Mouse (Mus musculus) embryo, embryonic 10.5 days (tissue): ENCODE measurements around the gene Plek2.
A peak's percentile ranks its signal among the peaks of the same experiment; 100 is the strongest.

Experiments used
- DNase-seq: peaks from one replicate; pipeline ENCODE4 v3.0.0-alpha.2; 2015; ENCODE audit warnings: low spot score

The Plek2 gene

DNA sequence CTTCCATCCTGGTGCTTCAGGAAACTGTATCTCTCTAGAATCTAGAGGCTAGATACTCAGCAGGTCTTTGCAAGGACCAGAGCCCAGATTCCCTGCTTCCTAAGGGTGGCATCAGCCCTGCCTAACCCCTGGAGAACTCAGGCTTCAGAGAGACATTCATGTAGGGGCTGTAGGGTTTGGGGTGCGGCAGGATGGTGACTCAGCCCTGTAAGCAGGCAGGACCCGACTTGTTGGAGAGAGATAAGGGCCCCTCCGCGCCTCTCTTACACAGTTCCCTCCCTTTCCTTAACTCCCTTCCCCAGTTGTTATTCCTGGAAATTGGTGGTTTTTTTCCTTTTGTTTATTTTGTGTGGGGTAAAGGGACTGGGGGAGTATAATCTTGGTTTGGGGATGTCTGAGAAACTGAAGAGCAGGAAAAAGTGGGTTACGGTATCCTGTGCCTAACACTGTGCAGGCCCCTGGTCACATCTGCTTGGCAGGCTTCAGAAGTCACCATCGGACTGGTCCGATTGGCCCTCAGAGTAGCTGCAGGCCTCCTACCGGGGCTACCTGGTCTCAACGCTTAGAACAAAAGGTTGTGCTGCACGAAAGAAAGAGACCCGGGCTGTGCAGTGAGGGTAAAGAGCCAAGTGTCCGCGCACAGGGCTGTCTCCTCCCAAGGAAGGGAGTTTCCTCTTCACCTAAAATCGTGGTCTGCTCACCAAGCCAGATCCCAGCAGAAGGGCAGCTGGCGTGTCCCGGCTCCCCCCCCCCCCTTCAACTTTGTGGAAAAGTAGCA is 4.1 kb upstream of the Plek2 start:
- peak; percentile 24 for DNase-seq

DNA sequence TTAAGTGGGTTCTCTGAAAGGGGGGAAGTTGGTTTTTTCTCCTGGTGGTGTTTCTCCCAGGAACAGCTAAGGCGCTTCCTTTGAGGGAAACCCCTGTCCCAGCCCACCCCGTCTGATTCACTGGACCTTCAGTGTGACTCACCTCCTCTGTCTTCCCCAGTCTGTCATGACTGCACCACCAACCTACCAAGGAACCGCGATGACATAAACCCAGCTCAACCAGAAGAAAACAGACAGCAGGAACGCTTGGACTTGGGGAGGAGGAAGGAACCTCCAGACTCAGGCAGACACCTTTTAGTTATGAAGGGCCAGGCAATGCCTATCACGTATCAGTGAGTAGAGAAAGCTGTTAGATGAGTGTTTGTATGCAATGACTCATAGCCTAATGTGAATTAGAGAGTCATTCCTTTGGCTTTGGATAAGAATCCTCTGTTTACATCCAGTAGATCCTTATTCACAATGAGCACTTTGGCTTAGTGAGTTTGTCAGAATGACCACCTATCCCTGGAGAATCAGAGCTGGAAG is 1.4 kb upstream of the Plek2 start:
- no peak for DNase-seq

GRCm38 (mm10) chr12:78904499-78904898 is 2.3 kb downstream of the Plek2 start:
- DNase-seq = no peak

DNA sequence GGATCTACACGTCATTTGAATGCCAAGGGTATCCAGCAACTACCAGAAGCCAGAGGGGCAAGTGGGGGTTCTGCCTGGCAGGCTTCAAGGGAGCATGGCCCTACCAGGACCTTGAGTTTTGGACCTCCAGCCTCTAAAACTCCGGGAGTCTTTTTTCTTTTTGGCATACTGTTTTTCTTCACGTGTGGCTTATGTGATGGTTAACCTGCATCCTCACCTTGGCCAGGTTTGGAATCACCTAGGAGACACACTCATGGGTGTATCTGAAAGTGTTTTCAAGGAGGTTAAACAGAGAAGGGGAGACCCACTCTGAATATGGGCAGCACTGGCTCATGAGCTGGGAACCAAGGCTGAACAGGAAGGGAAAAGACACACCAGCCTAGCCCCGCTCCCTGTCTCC is 3.5 kb downstream of the Plek2 start:
- no peak for DNase-seq

- DNase-seq = no peak
Measured at GRCm38 (mm10) chr12:78901467-78901866, 5.3 kb downstream of the Plek2 start.

GRCm38 (mm10) chr12:78897861-78898260 is 8.9 kb downstream of the Plek2 start:
- no peak for DNase-seq

DNA sequence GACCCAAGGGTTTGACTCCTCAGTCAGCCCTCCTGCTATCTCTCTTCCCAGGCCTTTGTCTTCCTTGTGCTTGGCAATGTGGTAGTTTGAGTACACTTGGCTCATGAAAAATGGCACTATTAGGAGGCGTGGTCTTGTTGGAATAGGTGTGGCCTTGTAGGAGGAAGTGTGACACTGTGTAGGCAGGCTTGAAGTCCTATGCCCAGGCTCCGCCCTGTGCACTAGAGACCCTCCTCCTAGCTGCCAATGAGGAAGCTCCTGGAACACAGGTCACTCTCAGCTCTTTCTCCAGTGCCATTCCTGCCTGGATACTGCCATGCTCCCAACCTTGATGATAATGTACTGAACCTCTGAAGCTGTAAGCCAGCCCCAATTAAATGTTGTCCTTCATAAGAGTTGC is 15.6 kb downstream of the Plek2 start:
- no peak for DNase-seq

DNA sequence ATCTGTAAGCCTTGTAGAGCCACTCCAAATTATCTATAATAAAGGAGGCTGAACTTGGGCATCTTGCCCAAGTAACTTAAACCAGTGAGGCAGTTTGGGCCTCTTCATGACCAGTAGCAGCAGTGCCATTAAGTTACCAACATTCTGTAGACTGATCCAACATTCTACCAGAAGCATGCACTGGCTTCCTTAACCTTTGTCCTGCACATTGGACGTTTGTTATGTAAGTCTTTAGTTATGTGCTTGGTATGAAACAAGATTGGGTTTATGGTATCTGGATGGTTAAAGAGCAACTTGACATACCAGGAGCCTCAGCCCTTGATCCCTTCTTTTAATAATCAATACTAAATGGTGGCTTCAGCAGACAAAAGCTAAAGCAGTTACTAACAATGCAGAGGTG is 16.7 kb downstream of the Plek2 start:
- DNase-seq = no peak

DNA sequence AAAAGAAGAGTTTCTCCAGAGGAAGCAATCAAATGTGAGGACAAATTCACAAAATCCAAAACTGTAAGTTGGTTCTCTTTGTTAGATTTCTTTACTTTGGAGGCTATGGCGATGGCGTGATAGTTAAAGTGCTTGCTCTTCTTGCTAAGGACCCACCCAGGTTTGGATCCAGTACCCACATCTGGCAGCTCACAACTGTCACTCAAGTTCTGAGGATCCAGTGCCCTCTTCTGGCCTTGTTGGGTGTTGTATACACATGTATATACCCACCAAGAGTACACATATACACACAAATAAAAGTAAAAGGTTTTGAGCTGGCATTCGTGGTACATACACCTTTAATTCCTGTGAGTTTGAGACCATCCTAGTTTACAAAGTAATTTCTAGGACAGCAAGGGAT is 32.2 kb downstream of the Plek2 start:
- peak; percentile 4 for DNase-seq

DNA sequence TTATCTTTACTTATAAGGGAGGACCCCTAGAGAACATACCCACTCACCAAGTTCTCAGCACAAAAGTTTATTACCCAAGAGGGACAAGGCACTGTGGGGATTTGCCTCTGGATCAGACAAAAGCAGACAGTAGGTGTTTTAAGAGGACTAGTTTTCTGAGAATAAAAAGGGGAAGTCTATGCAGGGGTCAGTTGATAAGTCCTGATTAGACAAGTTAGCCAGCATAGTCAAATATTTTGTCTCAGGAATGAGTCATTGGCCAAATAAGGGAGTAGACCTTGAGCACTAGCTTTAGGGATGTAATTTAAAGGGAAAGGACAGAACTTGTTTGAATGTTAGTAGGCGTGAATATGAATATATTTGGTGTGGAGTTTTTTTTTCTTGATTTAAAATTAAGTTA is 38.6 kb downstream of the Plek2 start:
- DNase-seq = no peak

- peak; percentile 45 for DNase-seq
Measured at GRCm38 (mm10) chr12:78865434-78865833, 41.3 kb downstream of the Plek2 start.

GRCm38 (mm10) chr12:78862254-78862730 is 44.5 kb downstream of the Plek2 start:
- DNase-seq = no peak

DNA sequence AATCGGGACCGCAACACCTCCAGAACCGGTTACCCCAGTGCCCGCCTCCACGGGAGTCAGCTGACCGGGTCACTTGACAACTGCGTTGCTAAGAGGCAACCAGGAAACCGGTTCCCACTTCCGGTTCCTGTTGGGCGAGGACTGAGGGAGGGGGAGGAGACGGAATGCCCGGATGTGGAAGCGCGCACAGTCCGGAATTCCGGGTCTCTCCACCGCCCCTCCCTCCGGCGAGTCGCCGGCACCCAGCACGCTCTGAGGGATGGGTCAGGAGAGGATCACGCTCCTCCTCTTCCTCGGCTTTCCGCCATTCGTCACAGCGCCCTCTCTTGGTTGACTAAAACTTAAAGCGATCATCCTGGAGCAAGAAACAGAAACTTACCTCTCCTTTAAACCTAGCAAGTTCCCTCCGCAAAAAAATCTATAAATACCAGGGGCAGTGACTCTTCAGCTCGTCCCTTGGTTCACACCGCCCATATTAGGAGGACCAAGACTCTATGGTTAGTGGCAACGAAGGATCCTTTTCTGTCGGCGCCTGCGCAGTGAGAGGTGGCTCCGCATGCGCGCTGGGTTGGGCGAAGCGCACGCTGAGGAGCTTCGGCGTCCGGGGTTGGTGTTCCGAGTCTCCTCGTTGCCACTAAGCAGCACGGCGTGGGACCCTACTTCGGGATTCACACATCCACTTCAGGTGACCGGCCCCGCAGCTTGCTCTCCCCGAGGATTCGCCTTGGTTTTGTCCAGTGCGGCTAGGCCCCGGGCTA is 45.1 kb downstream of the Plek2 start, which contains the start of the genes Atp6v1d and Eif2s1:
Gene Atp6v1d (minus strand): TSS at position 143 of the 758 bp plus-strand sequence.
Gene Eif2s1 (plus strand): TSS at position 324 of the 758 bp plus-strand sequence.
- DNase-seq = peak; percentile 99

GRCm38 (mm10) chr12:78860921-78861495 is 45.8 kb downstream of the Plek2 start:
- no peak for DNase-seq

DNA sequence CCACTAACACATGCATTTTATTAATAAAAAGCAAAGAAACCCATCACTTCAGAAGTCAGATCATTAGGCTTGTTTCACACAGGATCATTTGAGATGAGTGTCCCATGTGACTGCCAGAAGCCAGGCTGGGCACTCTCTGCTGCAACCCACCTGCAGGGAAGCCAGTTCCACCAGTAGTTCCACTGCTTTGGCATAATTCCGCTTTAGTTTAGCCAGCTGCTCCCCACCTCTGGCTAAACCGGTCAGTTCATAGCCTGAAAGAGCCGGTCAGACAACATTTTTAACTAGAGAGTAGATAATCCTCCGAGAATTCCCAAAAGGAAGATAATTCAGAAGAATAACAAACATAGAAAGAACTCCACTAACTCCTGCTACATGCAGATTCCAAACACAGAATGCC is 58.5 kb downstream of the Plek2 start:
- DNase-seq = no peak

- DNase-seq = no peak
Measured at GRCm38 (mm10) chr12:78842429-78842828, 64.3 kb downstream of the Plek2 start.

GRCm38 (mm10) chr12:78839906-78840305 is 66.9 kb downstream of the Plek2 start:
- no peak for DNase-seq
